Mouse (Mus musculus): ENCODE results near the gene Olfr551. TPM values are rescaled to one million over a fixed set of nuclear protein-coding genes. Genes with fewer than 3 reads are reported as not detected.

The Olfr551 gene
- polyA plus RNA-seq (2017; shearing (Covaris generic)), result not detected

DNA sequence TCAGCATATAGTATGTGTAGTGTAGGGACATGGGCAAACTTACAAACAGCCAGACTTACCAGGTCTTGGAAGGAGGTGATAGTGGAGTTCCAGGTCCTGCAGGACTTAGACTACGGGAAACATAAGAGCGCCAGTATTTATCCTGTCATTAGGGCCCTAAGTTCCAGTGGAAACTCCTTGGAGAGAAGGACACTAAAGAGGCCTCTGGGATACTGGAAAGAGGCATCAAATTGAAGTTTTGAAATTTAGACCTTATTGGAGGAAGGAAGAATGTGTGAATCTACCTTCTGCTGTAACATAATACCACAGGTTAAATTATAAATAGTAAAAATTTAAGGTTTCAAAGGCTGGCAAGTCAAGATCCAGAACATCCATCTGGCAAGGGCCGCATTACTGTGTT is at the start of gene Olfr551:
Olfr551 (minus strand) TSS at position 101 of the 400 bp plus-strand sequence.

DNA sequence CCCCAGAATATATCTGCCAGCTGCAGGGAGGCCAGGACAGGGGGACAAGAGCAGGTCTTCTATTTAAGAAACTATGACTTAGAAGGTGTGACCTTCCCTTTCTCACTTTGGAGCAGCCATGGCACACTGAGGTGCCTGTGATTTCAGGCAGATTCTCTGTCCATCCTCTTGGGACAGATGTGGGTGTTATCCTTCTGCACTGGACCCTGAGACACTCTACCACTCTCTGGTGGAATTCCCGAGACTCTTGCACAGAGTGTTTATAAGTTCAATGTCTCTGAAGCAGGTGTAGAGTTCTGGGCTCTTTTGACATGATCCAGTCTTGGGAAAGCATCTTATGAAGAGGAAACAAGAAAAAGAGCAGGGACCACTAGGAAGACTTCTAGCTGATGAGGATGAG is 46.4 kb upstream of the Olfr551 start, which contains the start of gene Olfr554:
Olfr554 (plus strand) TSS at position 301 of the 400 bp plus-strand sequence.

DNA sequence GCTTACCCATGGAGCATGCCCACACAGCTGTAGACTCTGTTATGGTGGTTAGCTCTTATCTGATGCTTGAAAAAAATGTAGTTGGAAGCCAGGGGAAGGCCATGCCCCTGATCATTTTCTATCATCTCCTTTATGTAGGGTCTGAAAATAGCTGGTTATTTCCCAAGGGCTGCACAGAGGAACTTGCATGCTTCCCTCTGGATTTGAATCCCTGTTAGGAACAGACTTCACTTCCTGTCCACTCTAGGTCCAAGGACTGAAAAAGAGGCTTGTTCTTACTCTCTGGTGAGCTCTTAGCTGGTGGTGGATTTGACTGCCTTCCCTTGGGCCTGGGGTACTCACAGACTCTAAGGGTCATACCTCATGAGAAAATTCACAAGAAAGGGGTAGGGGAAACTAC is 26.4 kb upstream of the Olfr551 start, which contains the start of gene Olfr553:
Olfr553 (minus strand) TSS at position 101 of the 400 bp plus-strand sequence.

DNA sequence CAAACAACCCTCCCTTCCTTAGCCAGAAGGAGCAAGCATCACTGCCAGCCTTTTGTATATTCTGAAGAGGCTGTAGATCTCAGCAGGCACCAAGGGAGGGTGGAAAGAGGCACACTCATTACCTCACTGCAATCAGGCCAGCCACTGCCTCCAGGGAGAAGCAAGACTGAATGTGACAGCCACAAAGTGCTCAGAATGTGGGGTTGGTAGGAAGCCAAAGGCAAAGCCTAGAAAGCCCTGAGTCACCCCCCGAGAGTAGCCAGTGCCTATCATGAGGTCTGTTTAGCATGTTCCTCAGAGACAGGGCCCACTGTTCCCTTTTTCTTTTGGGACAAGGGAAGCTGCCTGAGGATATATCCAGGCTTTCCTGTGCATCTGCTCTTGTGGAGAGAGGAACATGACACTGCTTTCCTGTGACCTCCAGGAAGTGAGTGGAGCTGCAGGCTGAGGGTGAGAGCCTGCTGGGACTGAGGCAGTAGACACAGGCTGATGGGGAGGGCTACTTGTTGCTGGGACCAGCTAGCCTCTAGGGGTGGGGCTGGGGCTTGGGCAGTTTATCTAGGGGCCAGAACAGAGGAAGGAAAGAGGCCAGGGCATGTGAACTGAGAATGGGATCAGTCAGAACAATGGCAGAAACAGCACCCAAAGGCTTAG is 5.8 kb upstream of the Olfr551 start, which contains the start of gene Olfr552:
Olfr552 (plus strand) TSS at position 393 of the 654 bp plus-strand sequence.

DNA sequence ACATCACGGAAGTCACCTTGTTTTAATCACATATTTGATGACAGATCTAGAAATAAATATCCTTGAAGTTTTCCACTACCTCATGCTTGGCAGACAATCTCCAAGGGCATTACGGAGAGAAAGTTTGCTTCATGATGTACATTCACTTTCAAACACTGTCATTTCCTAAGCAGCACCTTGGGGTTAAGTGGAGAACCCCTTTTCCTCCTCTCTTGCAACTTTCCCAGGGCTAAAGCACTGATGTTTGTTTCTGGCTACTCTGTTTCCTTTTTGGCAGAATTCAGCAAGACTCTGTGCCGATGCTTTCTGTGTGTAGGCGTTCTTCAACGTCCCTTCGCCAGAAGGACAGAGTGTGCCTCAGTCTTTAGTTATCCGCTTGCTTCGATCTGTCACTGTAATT is 20.5 kb downstream of the Olfr551 start, which contains the start of gene Olfr550:
Olfr550 (plus strand) TSS at position 301 of the 400 bp plus-strand sequence.

DNA sequence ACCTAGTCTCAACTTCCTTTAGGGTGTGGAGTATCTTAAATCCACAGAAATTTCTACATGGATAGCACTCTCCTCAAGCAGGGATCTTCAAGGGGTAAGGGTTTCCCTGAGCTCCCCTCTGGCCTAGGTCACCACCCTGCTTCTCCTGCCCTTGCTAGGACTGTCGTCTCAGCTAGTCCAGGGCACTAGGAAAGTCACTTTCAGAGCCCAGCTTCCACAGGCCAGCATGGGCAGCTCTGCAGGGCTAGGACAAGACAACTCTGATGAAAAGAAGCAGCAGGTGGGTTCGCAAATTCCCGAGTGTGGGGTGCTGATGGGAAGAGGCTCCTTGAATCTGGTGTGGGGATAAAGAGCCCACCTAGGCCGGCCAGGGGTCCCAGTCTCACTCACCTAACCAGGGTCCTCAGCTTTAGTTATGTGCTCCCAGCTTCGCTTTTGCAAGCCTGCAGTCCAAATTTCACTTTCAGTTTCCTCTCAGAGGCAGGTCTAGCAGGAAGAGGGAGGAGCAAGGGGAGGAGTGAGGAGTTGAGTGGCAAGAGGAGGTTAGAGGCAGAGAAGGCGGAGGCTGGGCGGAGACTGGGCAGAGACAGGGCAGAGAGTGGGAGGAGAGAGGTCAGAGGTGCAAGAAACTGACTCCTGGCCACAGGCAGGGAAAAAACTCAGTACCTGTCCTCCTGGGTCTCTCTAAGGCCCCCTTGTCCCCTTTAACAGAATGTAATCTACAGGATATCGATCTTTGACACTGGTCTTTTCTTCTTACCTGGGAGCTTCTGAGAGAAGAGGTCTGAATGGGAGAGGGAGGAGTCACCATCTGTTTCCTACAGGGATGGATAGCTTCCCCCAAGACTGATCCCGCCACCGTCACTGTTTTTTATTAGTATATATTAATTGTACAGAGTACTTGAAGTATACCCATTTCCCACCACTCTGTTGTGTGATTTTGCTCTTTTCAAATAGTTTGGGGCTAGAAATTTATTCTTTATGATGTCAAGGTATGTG is 26.4 kb downstream of the Olfr551 start, which contains the start of gene Trim21:
Trim21 (minus strand) TSS at position 488 of the 999 bp plus-strand sequence.

GRCm38 (mm10) chr7:102549570-102549969 is 42.1 kb downstream of the Olfr551 start, which contains the start of gene Olfr549:
TSS of gene Olfr549 (plus strand) at chr7:102549870.

DNA sequence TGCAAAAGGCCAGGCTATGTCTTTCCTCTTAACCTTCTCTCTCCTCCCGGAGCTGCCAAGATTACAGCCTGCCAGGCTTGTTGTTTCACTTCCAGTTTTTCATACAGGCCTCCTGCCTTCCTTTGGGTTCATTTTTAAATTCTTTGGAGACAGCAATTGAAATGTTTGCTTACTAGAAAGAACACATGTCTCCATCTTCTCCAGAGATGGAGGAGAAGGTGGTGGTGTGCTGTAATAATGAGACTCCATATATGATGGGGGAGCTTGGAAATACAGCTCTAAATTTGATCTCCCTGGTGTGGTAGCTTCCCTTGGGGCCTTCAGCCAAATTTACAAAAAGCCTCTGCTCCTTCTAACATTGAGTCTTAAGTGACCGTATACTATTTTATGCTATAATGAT is 51.1 kb downstream of the Olfr551 start, which contains the start of gene Olfr548-ps1:
Olfr548-ps1 (plus strand) TSS at position 301 of the 400 bp plus-strand sequence.

GRCm38 (mm10) chr7:102534449-102534848 is 57.2 kb downstream of the Olfr551 start, which contains the start of gene Olfr547:
TSS of gene Olfr547 (plus strand) at chr7:102534749.

Other genes with a start within 250 kb of the Olfr551 start
- gene Rrm1, start 150.2 kb downstream of the Olfr551 start, polyA plus RNA-seq (2017; shearing (Covaris generic)), result 10 to 100 TPM; 51.7 to 53.1 TPM
- gene Olfr543, start 110.2 kb downstream of the Olfr551 start, polyA plus RNA-seq (2017; shearing (Covaris generic)), result under 1 TPM in 1 of 2 experiments, not detected in 1; 0.12 TPM
- gene Olfr544, start 103.6 kb downstream of the Olfr551 start, polyA plus RNA-seq (2017; shearing (Covaris generic)), result under 1 TPM in 1 of 2 experiments, not detected in 1; 0.84 TPM
- gene Olfr545, start 92.3 kb downstream of the Olfr551 start, polyA plus RNA-seq (2017; shearing (Covaris generic)), result under 1 TPM in 1 of 2 experiments, not detected in 1; 0.41 TPM
- gene Olfr547, start 57.1 kb downstream of the Olfr551 start, polyA plus RNA-seq (2017; shearing (Covaris generic)), result not detected
- not detected for gene Olfr548-ps1, start 51.0 kb downstream of the Olfr551 start, polyA plus RNA-seq (2017; shearing (Covaris generic))
- gene Olfr549, start 42.0 kb downstream of the Olfr551 start, polyA plus RNA-seq (2017; shearing (Covaris generic)), result not detected
- 100 to 1,000 TPM in 1 of 2 experiments, 10 to 100 TPM in 1; 88.3 to 105 TPM for gene Trim21, start 26.4 kb downstream of the Olfr551 start, polyA plus RNA-seq (2017; shearing (Covaris generic))
- not detected for gene Olfr550, start 20.4 kb downstream of the Olfr551 start, polyA plus RNA-seq (2017; shearing (Covaris generic))
- gene Olfr552, start 5.9 kb upstream of the Olfr551 start, polyA plus RNA-seq (2017; shearing (Covaris generic)), result under 1 TPM in 1 of 2 experiments, not detected in 1; 0.04 TPM
- gene Olfr553, start 26.3 kb upstream of the Olfr551 start, polyA plus RNA-seq (2017; shearing (Covaris generic)), result under 1 TPM in 1 of 2 experiments, not detected in 1; 0.41 TPM
- under 1 TPM in 1 of 2 experiments, not detected in 1; 0.45 TPM for gene Olfr554, start 46.5 kb upstream of the Olfr551 start, polyA plus RNA-seq (2017; shearing (Covaris generic))
- gene Olfr555, start 66.9 kb upstream of the Olfr551 start, polyA plus RNA-seq (2017; shearing (Covaris generic)), result not detected
- under 1 TPM in 1 of 2 experiments, not detected in 1; 0.07 TPM for gene Olfr556, start 73.0 kb upstream of the Olfr551 start, polyA plus RNA-seq (2017; shearing (Covaris generic))
- 1 to 10 TPM; 8.6 to 9.5 TPM for gene Trim68, start 95.4 kb upstream of the Olfr551 start, polyA plus RNA-seq (2017; shearing (Covaris generic))
- gene Olfr557, start 104.0 kb upstream of the Olfr551 start, polyA plus RNA-seq (2017; shearing (Covaris generic)), result not detected
- gene Olfr558, start 110.3 kb upstream of the Olfr551 start, polyA plus RNA-seq (2017; shearing (Covaris generic)), result not detected
- not detected for gene Olfr33, start 127.2 kb upstream of the Olfr551 start, polyA plus RNA-seq (2017; shearing (Covaris generic))
- gene Olfr559, start 135.6 kb upstream of the Olfr551 start, polyA plus RNA-seq (2017; shearing (Covaris generic)), result not detected
- not detected for gene Olfr560, start 167.5 kb upstream of the Olfr551 start, polyA plus RNA-seq (2017; shearing (Covaris generic))
- gene Olfr78, start 167.6 kb upstream of the Olfr551 start, polyA plus RNA-seq (2017; shearing (Covaris generic)), result under 1 TPM in 1 of 2 experiments, not detected in 1; 0.14 TPM
- gene Olfr561, start 179.3 kb upstream of the Olfr551 start, polyA plus RNA-seq (2017; shearing (Covaris generic)), result not detected
- not detected for gene Olfr564, start 211.6 kb upstream of the Olfr551 start, polyA plus RNA-seq (2017; shearing (Covaris generic))